Mouse (Mus musculus): ENCODE measurements around the gene Xrcc6. TPM values are rescaled to one million over a fixed set of nuclear protein-coding genes. Genes with fewer than 3 reads are reported as not detected.
"Not testable (repeated sequence)": the region's sequence is repeated elsewhere in the genome, so short reads cannot be mapped to it uniquely, and the experiment has no call there.

Xrcc6 gene
- polyA plus RNA-seq, 1 experiment from 2014 or later, result 36.7 TPM

- Histone ChIP-seq H3K27ac (peak within 1 kb of the TSS; percentile 90), H3K4me3 (replicated peaks; ENCODE audit: low read length) (peak within 1 kb of the TSS; percentile 71), H3K9me3 (ENCODE audit: control insufficient read depth, low read length) (no peaks in the 10 kb centered on the region), H3K4me2 (replicated peaks) (peak within 1 kb of the TSS; percentile 96), H3K4me1 (replicated peaks; ENCODE audit: control insufficient read depth, insufficient read depth, low read length) (no peaks in the 10 kb centered on the region), H3K27me3 (ENCODE audit: control insufficient read depth, insufficient read depth, low read length) (no peaks in the 10 kb centered on the region), H3K36me3 (replicated peaks; ENCODE audit: control insufficient read depth, insufficient read depth) (peaks cover 7% of the 10 kb centered on the region), H3K9ac (peak within 1 kb of the TSS; percentile 85)
- WGBS, result under 1% methylated on average over 77 of the region's 77 CpGs
- ATAC-seq (ENCODE audit: low FRiP score) (peak; percentile 97), DNase-seq (ENCODE audit: low spot score) (peak; percentile 98)
Observed at GRCm38 (mm10) chr15:81960171-81961077, 27.2 kb upstream of the Xrcc6 start, which contains the start of gene Pmm1. TSS of gene Pmm1 (minus strand) at chr15:81960930.

GRCm38 (mm10) chr15:81961078-81961451 is 26.6 kb upstream of the Xrcc6 start:
- no peaks in the 10 kb centered on the region for H3K4me1 ChIP-seq (replicated peaks; ENCODE audit: control insufficient read depth, insufficient read depth, low read length)
- H3K4me3 ChIP-seq (replicated peaks; ENCODE audit: low read length), result peak overlapping the region; percentile 71
- 4% methylated on average over 6 of the region's 8 CpGs for WGBS
- H3K27me3 ChIP-seq (ENCODE audit: control insufficient read depth, insufficient read depth, low read length), result no peaks in the 10 kb centered on the region
- H3K36me3 ChIP-seq (replicated peaks; ENCODE audit: control insufficient read depth, insufficient read depth), result peaks cover 2% of the 10 kb centered on the region
- peak overlapping the region; percentile 96 for H3K4me2 ChIP-seq (replicated peaks)
- DNase-seq (ENCODE audit: low spot score) (no peak), ATAC-seq (ENCODE audit: low FRiP score) (no peak)
- no peaks in the 10 kb centered on the region for H3K9me3 ChIP-seq (ENCODE audit: control insufficient read depth, low read length)
- H3K9ac ChIP-seq, result no peak overlapping the region; the same call in 1 of the 2 replicates
- no peak overlapping the region for H3K27ac ChIP-seq

- H3K36me3 ChIP-seq (replicated peaks; ENCODE audit: control insufficient read depth, insufficient read depth), result no peaks in the 10 kb centered on the region
- WGBS, result 75% methylated on average over 1 of the region's 1 CpGs
- no peak overlapping the region for H3K4me3 ChIP-seq (replicated peaks; ENCODE audit: low read length)
- DNase-seq (ENCODE audit: low spot score), result no peak
- ATAC-seq (ENCODE audit: low FRiP score), result no peak
- no peak overlapping the region for H3K4me2 ChIP-seq (replicated peaks)
- H3K9ac ChIP-seq, result no peak overlapping the region
- H3K9me3 ChIP-seq (ENCODE audit: control insufficient read depth, low read length), result no peaks in the 10 kb centered on the region
- no peaks in the 10 kb centered on the region for H3K27me3 ChIP-seq (ENCODE audit: control insufficient read depth, insufficient read depth, low read length)
- no peak overlapping the region for H3K27ac ChIP-seq
- no peaks in the 10 kb centered on the region for H3K4me1 ChIP-seq (replicated peaks; ENCODE audit: control insufficient read depth, insufficient read depth, low read length)
Observed at GRCm38 (mm10) chr15:81964262-81964661, 23.4 kb upstream of the Xrcc6 start.

GRCm38 (mm10) chr15:81964980-81965545 is 22.6 kb upstream of the Xrcc6 start:
- ATAC-seq (ENCODE audit: low FRiP score), result no peak
- 59% methylated on average over 4 of the region's 4 CpGs for WGBS
- H3K9me3 ChIP-seq (ENCODE audit: control insufficient read depth, low read length), result no peaks in the 10 kb centered on the region

GRCm38 (mm10) chr15:81966062-81966829 is 21.4 kb upstream of the Xrcc6 start:
- no peak for ATAC-seq (ENCODE audit: low FRiP score)
- H3K4me2 ChIP-seq (replicated peaks), result no peak overlapping the region
- H3K27me3 ChIP-seq (ENCODE audit: control insufficient read depth, insufficient read depth, low read length), result no peaks in the 10 kb centered on the region
- 86% methylated on average over 13 of the region's 14 CpGs for WGBS
- DNase-seq (ENCODE audit: low spot score), result no peak
- H3K4me3 ChIP-seq (replicated peaks; ENCODE audit: low read length), result no peak overlapping the region
- no peaks in the 10 kb centered on the region for H3K4me1 ChIP-seq (replicated peaks; ENCODE audit: control insufficient read depth, insufficient read depth, low read length)
- H3K27ac ChIP-seq, result no peak overlapping the region
- H3K36me3 ChIP-seq (replicated peaks; ENCODE audit: control insufficient read depth, insufficient read depth), result no peaks in the 10 kb centered on the region
- no peaks in the 10 kb centered on the region for H3K9me3 ChIP-seq (ENCODE audit: control insufficient read depth, low read length)
- H3K9ac ChIP-seq, result no peak overlapping the region

More at GRCm38 (mm10) chr15:81964980-81965545, 22.6 kb upstream of the Xrcc6 start:
- no peaks in the 10 kb centered on the region for H3K36me3 ChIP-seq (replicated peaks; ENCODE audit: control insufficient read depth, insufficient read depth)
- no peaks in the 10 kb centered on the region for H3K27me3 ChIP-seq (ENCODE audit: control insufficient read depth, insufficient read depth, low read length)
- DNase-seq (ENCODE audit: low spot score), result no peak
- H3K9ac ChIP-seq, result no peak overlapping the region
- no peak overlapping the region for H3K27ac ChIP-seq
- H3K4me3 ChIP-seq (replicated peaks; ENCODE audit: low read length), result no peak overlapping the region
- no peak overlapping the region for H3K4me2 ChIP-seq (replicated peaks)
- H3K4me1 ChIP-seq (replicated peaks; ENCODE audit: control insufficient read depth, insufficient read depth, low read length), result no peaks in the 10 kb centered on the region

- DNase-seq (ENCODE audit: low spot score) (no peak), ATAC-seq (ENCODE audit: low FRiP score) (no peak)
- no peak overlapping the region for H3K4me3 ChIP-seq (replicated peaks; ENCODE audit: low read length)
- 88% methylated on average over 5 of the region's 5 CpGs for WGBS
- H3K9ac ChIP-seq, result no peak overlapping the region
- H3K4me1 ChIP-seq (replicated peaks; ENCODE audit: control insufficient read depth, insufficient read depth, low read length), result no peaks in the 10 kb centered on the region
- H3K9me3 ChIP-seq (ENCODE audit: control insufficient read depth, low read length), result peaks cover 5% of the 10 kb centered on the region; the same call in 1 of the 2 replicates
- H3K36me3 ChIP-seq (replicated peaks; ENCODE audit: control insufficient read depth, insufficient read depth), result no peaks in the 10 kb centered on the region
- no peaks in the 10 kb centered on the region for H3K27me3 ChIP-seq (ENCODE audit: control insufficient read depth, insufficient read depth, low read length)
- H3K4me2 ChIP-seq (replicated peaks), result no peak overlapping the region
- H3K27ac ChIP-seq, result no peak overlapping the region
Observed at GRCm38 (mm10) chr15:81967821-81968220, 19.8 kb upstream of the Xrcc6 start.

- H3K36me3 ChIP-seq (replicated peaks; ENCODE audit: control insufficient read depth, insufficient read depth), result no peaks in the 10 kb centered on the region
- no peaks in the 10 kb centered on the region for H3K4me1 ChIP-seq (replicated peaks; ENCODE audit: control insufficient read depth, insufficient read depth, low read length)
- no peak for DNase-seq (ENCODE audit: low spot score)
- H3K4me3 ChIP-seq (replicated peaks; ENCODE audit: low read length), result no peak overlapping the region
- H3K27me3 ChIP-seq (ENCODE audit: control insufficient read depth, insufficient read depth, low read length), result no peaks in the 10 kb centered on the region
- no peak overlapping the region for H3K27ac ChIP-seq
- H3K4me2 ChIP-seq (replicated peaks), result no peak overlapping the region
- no peak for ATAC-seq (ENCODE audit: low FRiP score)
- WGBS, result 78% methylated on average over 2 of the region's 2 CpGs
- no peak overlapping the region for H3K9ac ChIP-seq
- peaks cover 5% of the 10 kb centered on the region; the same call in 1 of the 2 replicates for H3K9me3 ChIP-seq (ENCODE audit: control insufficient read depth, low read length)
Observed at GRCm38 (mm10) chr15:81968447-81968846, 19.2 kb upstream of the Xrcc6 start.

GRCm38 (mm10) chr15:81969173-81969572 is 18.5 kb upstream of the Xrcc6 start:
- ATAC-seq (ENCODE audit: low FRiP score) (no peak), DNase-seq (ENCODE audit: low spot score) (no peak)
- H3K4me3 ChIP-seq (replicated peaks; ENCODE audit: low read length), result no peak overlapping the region
- WGBS, result 82% methylated on average over 7 of the region's 7 CpGs
- H3K27ac ChIP-seq, result no peak overlapping the region
- H3K36me3 ChIP-seq (replicated peaks; ENCODE audit: control insufficient read depth, insufficient read depth), result no peaks in the 10 kb centered on the region
- H3K9ac ChIP-seq, result no peak overlapping the region
- H3K27me3 ChIP-seq (ENCODE audit: control insufficient read depth, insufficient read depth, low read length), result no peaks in the 10 kb centered on the region
- H3K4me1 ChIP-seq (replicated peaks; ENCODE audit: control insufficient read depth, insufficient read depth, low read length), result no peaks in the 10 kb centered on the region
- H3K9me3 ChIP-seq (ENCODE audit: control insufficient read depth, low read length), result peaks cover 5% of the 10 kb centered on the region; the same call in 1 of the 2 replicates
- no peak overlapping the region for H3K4me2 ChIP-seq (replicated peaks)

- not testable (repeated sequence) for H3K27me3 ChIP-seq (ENCODE audit: control insufficient read depth, insufficient read depth, low read length); H3K9ac ChIP-seq; H3K9me3 ChIP-seq (ENCODE audit: control insufficient read depth, low read length); H3K27ac ChIP-seq; H3K4me3 ChIP-seq (replicated peaks; ENCODE audit: low read length); H3K4me1 ChIP-seq (replicated peaks; ENCODE audit: control insufficient read depth, insufficient read depth, low read length); H3K36me3 ChIP-seq (replicated peaks; ENCODE audit: control insufficient read depth, insufficient read depth); H3K4me2 ChIP-seq (replicated peaks); ATAC-seq (ENCODE audit: low FRiP score); DNase-seq (ENCODE audit: low spot score)
- 70% methylated on average over 6 of the region's 6 CpGs for WGBS
Observed at GRCm38 (mm10) chr15:81969635-81970034, 18.0 kb upstream of the Xrcc6 start.
